Mouse (Mus musculus): ENCODE data around the gene Sipa1l3. TPM values are rescaled to one million over a fixed set of nuclear protein-coding genes. Genes with fewer than 3 reads are reported as not detected.

Sipa1l3 gene
- total and polyA plus RNA-seq, 2 experiments from 2014 or later, result 19.7 to 110 TPM

DNA sequence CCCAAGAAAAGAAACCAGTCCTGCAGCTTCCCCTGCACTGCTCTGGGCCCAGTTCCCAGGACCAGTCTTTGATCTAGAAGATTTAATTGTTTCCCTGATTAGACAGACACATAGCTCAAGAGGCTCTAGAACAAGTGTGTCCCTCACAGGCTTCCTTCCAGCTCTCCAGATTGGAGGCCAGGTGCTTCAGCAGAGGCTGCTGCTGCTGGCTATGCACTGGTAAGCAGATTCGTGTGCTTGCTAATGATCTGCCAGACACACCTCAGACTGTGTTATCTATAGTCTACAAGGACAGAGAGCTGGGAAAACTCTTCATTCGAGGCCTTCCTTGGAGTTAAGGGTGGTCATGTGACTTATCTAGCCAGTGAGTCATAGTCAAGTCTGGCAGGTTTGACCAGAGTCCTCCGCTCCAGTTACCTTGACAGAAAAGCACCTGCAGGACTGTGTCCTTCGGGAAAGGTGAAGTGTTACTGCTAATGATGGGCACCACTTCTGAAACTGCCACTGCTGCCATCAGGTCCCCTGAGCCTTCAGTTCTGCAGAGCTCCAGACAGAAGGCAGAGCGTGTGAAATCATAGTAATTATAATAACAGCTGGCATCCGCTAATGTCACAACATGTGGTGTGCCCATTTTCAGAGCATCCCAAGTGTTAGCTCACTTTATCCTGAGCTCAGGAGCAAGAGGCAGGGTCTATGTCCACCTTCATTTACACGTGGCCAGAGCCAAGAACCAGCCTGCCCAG is 48.7 kb downstream of the Sipa1l3 start:
- TF ChIP-seq CTCF (IDR thresholded peaks at IDR 0.05; ENCODE audit: low read depth), result no peak
- Histone ChIP-seq H3K9ac (replicated peaks; ENCODE audit: low read length) (no peak overlapping the region), H3K4me3 (ENCODE audit: low read length) (no peak overlapping the region), H3K27ac (peak overlapping the region; percentile 12; the same call in 1 of the 2 replicates), H3K27me3 (ENCODE audit: insufficient read depth, low read length) (no peaks in the 10 kb centered on the region), H3K4me1 (ENCODE audit: insufficient read depth, low read length) (peaks cover 66% of the 10 kb centered on the region), H3K9me3 (ENCODE audit: low read length) (no peaks in the 10 kb centered on the region), H3K4me2 (ENCODE audit: low read depth, low read length) (no peak overlapping the region), H3K36me3 (ENCODE audit: insufficient read depth, low read length) (no peaks in the 10 kb centered on the region)
- WGBS, result 41% methylated on average over 7 of the region's 7 CpGs
- DNase-seq (ENCODE audit: low spot score) (peak; percentile 66), ATAC-seq (peak; percentile 35; the same call in 1 of the 2 replicates)

- TF ChIP-seq CTCF (IDR thresholded peaks at IDR 0.05; ENCODE audit: low read depth), result no peak
- Histone ChIP-seq H3K9ac (replicated peaks; ENCODE audit: low read length) (no peak overlapping the region), H3K27me3 (ENCODE audit: insufficient read depth, low read length) (no peaks in the 10 kb centered on the region), H3K4me3 (ENCODE audit: low read length) (no peak overlapping the region), H3K4me2 (ENCODE audit: low read depth, low read length) (no peak overlapping the region), H3K27ac (no peak overlapping the region), H3K9me3 (ENCODE audit: low read length) (no peaks in the 10 kb centered on the region), H3K4me1 (ENCODE audit: insufficient read depth, low read length) (peaks cover 66% of the 10 kb centered on the region), H3K36me3 (ENCODE audit: insufficient read depth, low read length) (no peaks in the 10 kb centered on the region)
- no peak for DNase-seq (ENCODE audit: low spot score)
- 69% methylated on average over 5 of the region's 5 CpGs for WGBS
- no peak for ATAC-seq
Observed at GRCm38 (mm10) chr7:29468593-29468992, 49.8 kb downstream of the Sipa1l3 start.

- no peak overlapping the region for H3K4me3 ChIP-seq (ENCODE audit: low read length)
- DNase-seq (ENCODE audit: low spot score), result no peak
- no peaks in the 10 kb centered on the region for H3K27me3 ChIP-seq (ENCODE audit: insufficient read depth, low read length)
- peak overlapping the region; percentile 80 for H3K27ac ChIP-seq
- TF ChIP-seq CTCF (IDR thresholded peaks at IDR 0.05; ENCODE audit: low read depth), result no peak
- no peak overlapping the region for H3K9ac ChIP-seq (replicated peaks; ENCODE audit: low read length)
- no peaks in the 10 kb centered on the region for H3K9me3 ChIP-seq (ENCODE audit: low read length)
- WGBS, result 50% methylated on average over 10 of the region's 10 CpGs
- peaks cover 57% of the 10 kb centered on the region for H3K4me1 ChIP-seq (ENCODE audit: insufficient read depth, low read length)
- no peaks in the 10 kb centered on the region for H3K36me3 ChIP-seq (ENCODE audit: insufficient read depth, low read length)
- ATAC-seq, result no peak
- H3K4me2 ChIP-seq (ENCODE audit: low read depth, low read length), result no peak overlapping the region
Observed at GRCm38 (mm10) chr7:29466585-29466984, 51.9 kb downstream of the Sipa1l3 start.

GRCm38 (mm10) chr7:29465736-29466135 is 52.7 kb downstream of the Sipa1l3 start:
- Histone ChIP-seq H3K27ac (peak overlapping the region; percentile 80), H3K4me1 (ENCODE audit: insufficient read depth, low read length) (peaks cover 53% of the 10 kb centered on the region), H3K27me3 (ENCODE audit: insufficient read depth, low read length) (no peaks in the 10 kb centered on the region), H3K36me3 (ENCODE audit: insufficient read depth, low read length) (no peaks in the 10 kb centered on the region), H3K9me3 (ENCODE audit: low read length) (no peaks in the 10 kb centered on the region), H3K9ac (replicated peaks; ENCODE audit: low read length) (no peak overlapping the region), H3K4me3 (ENCODE audit: low read length) (no peak overlapping the region), H3K4me2 (ENCODE audit: low read depth, low read length) (no peak overlapping the region)
- DNase-seq (ENCODE audit: low spot score), result peak; percentile 72
- peak; percentile 69 for ATAC-seq
- no peak for TF ChIP-seq CTCF (IDR thresholded peaks at IDR 0.05; ENCODE audit: low read depth)
- 55% methylated on average over 4 of the region's 4 CpGs for WGBS

DNA sequence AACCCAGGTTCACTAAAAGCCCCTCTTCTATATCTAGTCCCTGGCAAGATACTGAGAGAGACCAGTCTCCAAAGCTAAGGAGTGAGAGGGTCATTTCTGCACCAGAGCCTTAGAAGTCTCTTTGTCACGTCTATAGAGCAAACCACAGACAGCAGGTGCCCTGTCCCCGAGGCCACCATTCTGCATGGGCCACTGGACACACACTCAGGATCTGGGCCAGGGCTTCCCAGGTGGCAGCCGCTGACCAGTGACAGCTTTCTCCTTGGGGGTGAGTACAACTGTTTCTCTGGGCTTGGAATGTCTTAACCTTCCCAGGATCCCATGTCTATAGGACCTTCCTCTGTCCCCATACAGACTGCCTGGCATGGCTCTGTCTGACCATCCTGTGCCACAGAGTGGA is 55.6 kb downstream of the Sipa1l3 start:
- WGBS, result 71% methylated on average over 3 of the region's 3 CpGs
- H3K36me3 ChIP-seq (ENCODE audit: insufficient read depth, low read length), result no peaks in the 10 kb centered on the region
- no peaks in the 10 kb centered on the region for H3K27me3 ChIP-seq (ENCODE audit: insufficient read depth, low read length)
- H3K4me1 ChIP-seq (ENCODE audit: insufficient read depth, low read length), result peaks cover 29% of the 10 kb centered on the region
- H3K4me2 ChIP-seq (ENCODE audit: low read depth, low read length), result no peak overlapping the region
- ATAC-seq, result no peak
- no peak for TF ChIP-seq CTCF (IDR thresholded peaks at IDR 0.05; ENCODE audit: low read depth)
- no peak overlapping the region for H3K9ac ChIP-seq (replicated peaks; ENCODE audit: low read length)
- H3K9me3 ChIP-seq (ENCODE audit: low read length), result no peaks in the 10 kb centered on the region
- DNase-seq (ENCODE audit: low spot score), result no peak
- H3K4me3 ChIP-seq (ENCODE audit: low read length), result no peak overlapping the region
- H3K27ac ChIP-seq, result peak overlapping the region; percentile 56; the same call in 1 of the 2 replicates

DNA sequence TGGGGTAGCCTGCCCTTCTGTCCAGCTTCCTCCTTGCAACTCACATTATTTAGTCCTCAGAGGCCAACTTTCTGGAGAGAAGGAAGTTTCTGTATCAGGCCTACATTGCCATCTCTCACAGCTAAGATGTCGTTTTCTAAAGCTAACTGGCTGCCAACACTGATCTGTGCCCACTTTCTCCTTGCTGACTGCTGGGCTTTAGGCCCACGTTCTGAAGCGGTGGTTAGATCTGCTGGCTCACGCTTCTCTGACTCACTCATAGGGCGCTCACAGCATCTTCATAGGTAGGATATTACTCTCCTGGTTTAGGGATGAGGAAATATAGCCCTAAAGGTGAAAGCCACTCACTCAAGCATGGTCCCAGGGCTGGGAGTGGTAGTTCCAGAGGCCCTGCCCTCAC is 56.3 kb downstream of the Sipa1l3 start:
- no peak overlapping the region for H3K4me3 ChIP-seq (ENCODE audit: low read length)
- no peaks in the 10 kb centered on the region for H3K36me3 ChIP-seq (ENCODE audit: insufficient read depth, low read length)
- DNase-seq (ENCODE audit: low spot score) (no peak), ATAC-seq (no peak)
- 60% methylated on average over 5 of the region's 5 CpGs for WGBS
- TF ChIP-seq CTCF (IDR thresholded peaks at IDR 0.05; ENCODE audit: low read depth), result no peak
- no peak overlapping the region for H3K4me2 ChIP-seq (ENCODE audit: low read depth, low read length)
- peak overlapping the region; percentile 56 for H3K27ac ChIP-seq
- no peaks in the 10 kb centered on the region for H3K27me3 ChIP-seq (ENCODE audit: insufficient read depth, low read length)
- no peaks in the 10 kb centered on the region for H3K9me3 ChIP-seq (ENCODE audit: low read length)
- peaks cover 29% of the 10 kb centered on the region for H3K4me1 ChIP-seq (ENCODE audit: insufficient read depth, low read length)
- no peak overlapping the region for H3K9ac ChIP-seq (replicated peaks; ENCODE audit: low read length)

DNA sequence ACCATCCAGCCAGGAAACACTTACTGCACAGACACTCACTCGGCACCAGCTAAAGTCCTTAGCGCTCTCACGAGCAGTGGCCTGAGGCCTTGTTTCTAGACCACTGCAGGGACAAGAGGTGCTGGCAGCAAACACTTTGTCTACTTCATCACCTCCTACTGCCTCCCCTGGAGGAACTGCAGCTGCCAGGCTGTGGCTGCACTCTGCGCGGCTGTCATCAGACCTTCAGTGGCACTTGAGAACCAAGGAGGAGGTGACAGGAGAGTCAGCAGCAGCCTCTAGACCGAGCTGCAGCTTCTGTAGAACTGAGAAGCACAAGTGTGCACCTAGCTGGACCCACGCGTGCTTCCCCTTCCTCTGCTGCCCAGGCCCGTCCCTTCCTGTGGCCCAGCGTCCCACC is 56.9 kb downstream of the Sipa1l3 start:
- Histone ChIP-seq H3K36me3 (ENCODE audit: insufficient read depth, low read length) (no peaks in the 10 kb centered on the region), H3K4me2 (ENCODE audit: low read depth, low read length) (no peak overlapping the region), H3K4me3 (ENCODE audit: low read length) (no peak overlapping the region), H3K9me3 (ENCODE audit: low read length) (no peaks in the 10 kb centered on the region), H3K27me3 (ENCODE audit: insufficient read depth, low read length) (no peaks in the 10 kb centered on the region), H3K27ac (peak overlapping the region; percentile 56; the same call in 1 of the 2 replicates), H3K9ac (replicated peaks; ENCODE audit: low read length) (no peak overlapping the region), H3K4me1 (ENCODE audit: insufficient read depth, low read length) (peaks cover 27% of the 10 kb centered on the region)
- no peak for DNase-seq (ENCODE audit: low spot score)
- no peak for ATAC-seq
- TF ChIP-seq CTCF (IDR thresholded peaks at IDR 0.05; ENCODE audit: low read depth), result no peak
- 73% methylated on average over 10 of the region's 10 CpGs for WGBS

Measured in hindbrain, postnatal 0 days (tissue).